Mouse (Mus musculus) embryonic facial prominence, embryonic 15.5 days (tissue): Measurements from ENCODE around the gene Hira. TPM values are rescaled to one million over a fixed set of nuclear protein-coding genes. Genes with fewer than 3 reads are reported as not detected.
"Not testable (repeated sequence)": the region's sequence is repeated elsewhere in the genome, so short reads cannot be mapped to it uniquely, and the experiment has no call there.

ENCODE experiments used
- ATAC-seq: fragments of 200-750 bp; cut with Nextera tagmentation; 2 replicates; pipeline ENCODE4 v1.8.0; 2017; ENCODE audit warnings: low read depth, moderate TSS enrichment; ENCODE audit not compliant: insufficient number of reproducible peaks, low FRiP score, low TSS enrichment
- H3K27ac ChIP-seq: fragments of 300-500 bp; sonication (generic); replicated peaks from 2 replicates; pipeline ENCODE4 v1.5.1; 2015; ENCODE audit warnings: mild to moderate bottlenecking, inconsistent platforms
- H3K27me3 ChIP-seq: fragments of 300-500 bp; sonication (generic); 2 replicates; pipeline ENCODE4 v1.6.1; 2015; ENCODE audit warnings: inconsistent platforms
- H3K36me3 ChIP-seq: fragments of 300-500 bp; sonication (generic); 2 replicates; pipeline ENCODE4 v1.6.1; 2015; ENCODE audit warnings: mild to moderate bottlenecking, inconsistent platforms
- H3K4me1 ChIP-seq: fragments of 300-500 bp; sonication (generic); 2 replicates; pipeline ENCODE4 v1.6.1; 2015; ENCODE audit warnings: inconsistent platforms
- H3K4me2 ChIP-seq: fragments of 300-500 bp; sonication (generic); replicated peaks from 2 replicates; pipeline ENCODE4 v1.6.1; 2015; ENCODE audit warnings: mild to moderate bottlenecking, inconsistent platforms
- H3K4me3 ChIP-seq: fragments of 300-500 bp; sonication (generic); replicated peaks from 2 replicates; pipeline ENCODE4 v1.5.1; 2015; ENCODE audit warnings: mild to moderate bottlenecking, inconsistent platforms
- H3K9ac ChIP-seq: fragments of 300-500 bp; sonication (generic); 2 replicates; pipeline ENCODE4 v1.6.1; 2015; ENCODE audit warnings: inconsistent platforms
- H3K9me3 ChIP-seq: fragments of 300-500 bp; sonication (generic); replicated peaks from 2 replicates; pipeline ENCODE4 v1.6.1; 2016; ENCODE audit warnings: inconsistent platforms
- WGBS: fragments of 180-500 bp; shearing (Covaris S2); methylation state at CpG from one replicate; pipeline ENCODE4 v1.1.7; 2015; 5-methylcytosine and 5-hydroxymethylcytosine counted together
- polyA plus RNA-seq: library from polyadenylated mRNA; unstranded; fragments of >200 nt; fragmentation: Nextera tagmentation; extraction: Ambion mirVana; gene quantifications from 2 replicates; pipeline ENCODE4 v1.2.1, GENCODE M21; 2015

Hira gene
- 12.4 and 12.6 TPM in 2 replicates for polyA plus RNA-seq

DNA sequence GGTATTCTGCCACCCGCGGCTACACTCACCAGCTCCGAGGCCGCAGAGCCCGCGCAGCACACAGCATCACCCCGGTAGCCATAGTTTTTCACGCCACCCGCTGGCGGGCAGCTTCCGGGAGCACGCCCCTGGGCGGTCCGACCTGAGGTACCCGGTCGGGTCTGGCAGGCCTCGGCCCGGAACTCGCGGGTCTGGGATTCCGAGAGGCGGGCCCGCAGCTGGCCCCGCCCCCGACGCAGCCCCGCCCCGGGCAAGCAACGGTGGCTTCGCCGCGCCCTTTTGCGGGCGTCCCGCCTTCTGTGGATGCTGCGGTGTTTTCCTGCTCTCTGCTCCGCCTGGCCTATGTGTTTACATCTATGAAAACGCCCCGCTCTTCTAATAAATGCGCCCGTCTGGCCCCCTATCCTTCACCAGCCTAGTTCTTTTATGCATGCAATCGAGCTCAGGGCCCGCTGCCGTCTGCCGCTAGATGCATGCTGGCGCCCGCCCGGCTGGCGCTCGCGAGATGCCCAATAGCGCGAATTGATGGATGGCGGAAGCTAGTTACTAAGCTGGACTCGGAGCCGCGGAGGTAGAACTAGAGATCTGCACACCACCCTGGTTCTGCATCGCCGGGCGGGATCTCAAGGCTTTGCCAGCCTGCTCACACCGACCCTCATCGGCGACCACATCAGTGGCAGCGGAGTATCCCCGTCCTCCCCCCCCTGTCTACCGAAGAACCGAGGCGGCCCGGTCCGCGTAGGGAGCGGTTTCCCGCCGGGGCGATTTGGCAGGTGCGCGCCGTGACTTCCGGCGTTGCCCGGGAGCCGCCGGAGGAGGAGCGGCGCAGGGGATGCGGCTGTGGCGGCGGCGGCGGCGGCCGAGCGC lies at the start of gene Hira, which contains the start of gene Mrpl40:
Hira (plus strand) TSS at position 596 of the 867 bp plus-strand sequence.
Mrpl40 (minus strand) TSS at position 421 of the 867 bp plus-strand sequence.
- Histone ChIP-seq H3K27me3 (no peaks in the 10 kb centered on the region), H3K4me1 (peaks cover 15% of the 10 kb centered on the region), H3K9ac (peak within 1 kb of the TSS; percentile 85), H3K36me3 (peaks cover 26% of the 10 kb centered on the region), H3K27ac (peak within 1 kb of the TSS; percentile 97), H3K4me2 (peak within 1 kb of the TSS; percentile 83), H3K9me3 (no peaks in the 10 kb centered on the region), H3K4me3 (peak within 1 kb of the TSS; percentile 98)
- peak; percentile 95 for ATAC-seq
- WGBS = under 1% methylated on average over 89 of the region's 93 CpGs

DNA sequence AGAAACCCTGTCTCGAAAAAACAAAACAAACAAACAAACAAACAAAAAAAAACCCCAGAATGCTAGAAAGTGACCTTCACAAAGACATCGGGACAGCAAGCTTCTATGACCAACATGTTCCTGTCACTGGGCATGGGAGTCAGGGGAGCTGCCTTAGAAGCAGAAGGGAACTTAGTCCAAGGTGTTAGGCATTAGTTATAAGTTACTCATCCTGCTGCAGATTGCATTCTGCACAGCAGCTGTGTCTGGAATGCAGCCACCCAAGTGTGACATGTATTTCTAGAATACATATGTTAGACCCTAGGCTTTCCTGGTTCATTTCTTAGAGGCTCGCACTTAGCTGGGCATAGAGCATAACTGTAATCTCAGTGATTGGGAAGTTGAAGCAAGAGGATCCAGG lies 48.2 kb upstream of the Hira start:
- H3K27me3 ChIP-seq = no peaks in the 10 kb centered on the region
- ATAC-seq = no peak
- H3K4me1 ChIP-seq = no peaks in the 10 kb centered on the region
- no peak overlapping the region for H3K27ac ChIP-seq
- H3K4me3 ChIP-seq = no peak overlapping the region
- H3K36me3 ChIP-seq = peaks cover 90% of the 10 kb centered on the region
- H3K4me2 ChIP-seq = no peak overlapping the region
- no peaks in the 10 kb centered on the region for H3K9me3 ChIP-seq
- H3K9ac ChIP-seq = no peak overlapping the region
- WGBS = 89% methylated on average over 3 of the region's 3 CpGs

DNA sequence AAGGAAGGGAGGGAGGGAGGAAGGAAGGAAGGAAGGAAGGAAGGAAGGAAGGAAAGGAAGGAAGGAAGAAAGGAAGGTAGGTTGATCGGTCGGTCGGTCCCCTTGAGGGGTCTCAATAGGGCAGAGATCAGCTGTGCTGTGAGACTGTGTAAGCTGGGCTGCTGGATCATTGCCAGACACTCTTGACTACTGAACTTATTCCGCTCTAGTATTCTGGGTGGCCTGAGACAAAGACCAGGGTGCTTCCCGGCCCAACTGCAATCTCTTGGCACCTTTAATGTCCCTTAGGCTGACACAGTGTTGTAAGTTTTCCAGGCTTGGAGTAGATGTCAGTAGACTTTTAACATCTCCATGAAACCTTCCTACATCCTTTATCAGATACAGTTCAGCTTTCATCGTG lies 47.7 kb upstream of the Hira start:
- H3K9me3 ChIP-seq = no peaks in the 10 kb centered on the region
- no peak overlapping the region for H3K4me3 ChIP-seq
- H3K4me1 ChIP-seq = no peaks in the 10 kb centered on the region
- 89% methylated on average over 6 of the region's 6 CpGs for WGBS
- no peak for ATAC-seq
- no peak overlapping the region for H3K9ac ChIP-seq
- H3K4me2 ChIP-seq = no peak overlapping the region
- peaks cover 92% of the 10 kb centered on the region for H3K36me3 ChIP-seq
- H3K27ac ChIP-seq = no peak overlapping the region
- no peaks in the 10 kb centered on the region for H3K27me3 ChIP-seq

DNA sequence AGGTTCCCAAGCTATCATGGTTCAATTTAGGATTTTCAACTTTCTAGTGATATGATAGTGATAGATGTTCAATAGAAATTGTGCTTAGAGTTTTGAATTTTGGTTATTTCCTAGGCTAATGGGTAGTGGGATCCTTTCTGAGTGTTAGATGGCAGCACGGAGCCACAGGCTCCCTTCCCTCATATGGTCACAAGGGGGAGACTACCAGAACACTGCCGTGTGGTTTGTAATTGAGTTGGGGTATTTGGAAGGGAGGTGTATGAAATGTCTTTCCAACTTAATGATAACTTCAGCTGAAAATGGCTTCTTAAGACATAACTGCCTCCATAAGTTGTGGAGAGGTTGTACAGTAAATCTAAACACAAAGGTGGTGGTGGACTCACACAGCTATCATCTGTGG lies 43.4 kb upstream of the Hira start:
- no peak overlapping the region for H3K4me3 ChIP-seq
- no peak overlapping the region for H3K27ac ChIP-seq
- H3K9me3 ChIP-seq = no peaks in the 10 kb centered on the region
- 68% methylated on average over 2 of the region's 2 CpGs for WGBS
- no peak overlapping the region for H3K4me2 ChIP-seq
- H3K27me3 ChIP-seq = no peaks in the 10 kb centered on the region
- no peak for ATAC-seq
- peaks cover 63% of the 10 kb centered on the region for H3K36me3 ChIP-seq
- H3K9ac ChIP-seq = no peak overlapping the region
- 0 out of 2 replicates have a peak, but pooled peaks cover 4% of the 10 kb centered on the region for H3K4me1 ChIP-seq

DNA sequence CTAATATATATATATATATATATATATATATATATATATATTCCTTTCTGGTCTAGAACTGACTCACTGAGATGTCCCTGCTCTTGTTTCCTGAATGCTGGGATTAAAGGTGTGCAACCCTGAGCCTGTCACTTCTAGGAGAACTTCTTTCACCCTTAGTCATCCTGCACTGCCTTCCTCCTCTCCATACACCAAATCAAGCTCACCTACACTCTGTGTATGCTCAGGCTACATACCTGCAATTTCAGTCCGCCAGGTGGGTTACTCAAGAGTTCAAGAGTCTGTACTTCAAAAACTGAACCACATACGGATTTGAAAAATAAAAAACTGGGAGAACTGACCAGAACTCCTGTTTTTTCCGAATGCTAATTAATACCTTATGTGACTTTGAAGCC lies 40.8 kb upstream of the Hira start:
- peak overlapping the region; percentile 53 for H3K4me2 ChIP-seq
- no peak for ATAC-seq
- no peak overlapping the region for H3K9ac ChIP-seq
- no peaks in the 10 kb centered on the region for H3K9me3 ChIP-seq
- peak overlapping the region; percentile 44; the same call in 1 of the 2 replicates for H3K27ac ChIP-seq
- H3K4me1 ChIP-seq = 0 out of 2 replicates have a peak, but pooled peaks cover 4% of the 10 kb centered on the region
- WGBS = 22% methylated on average over 3 of the region's 3 CpGs
- peak overlapping the region; percentile 95 for H3K4me3 ChIP-seq
- peaks cover 48% of the 10 kb centered on the region for H3K36me3 ChIP-seq
- no peaks in the 10 kb centered on the region for H3K27me3 ChIP-seq

DNA sequence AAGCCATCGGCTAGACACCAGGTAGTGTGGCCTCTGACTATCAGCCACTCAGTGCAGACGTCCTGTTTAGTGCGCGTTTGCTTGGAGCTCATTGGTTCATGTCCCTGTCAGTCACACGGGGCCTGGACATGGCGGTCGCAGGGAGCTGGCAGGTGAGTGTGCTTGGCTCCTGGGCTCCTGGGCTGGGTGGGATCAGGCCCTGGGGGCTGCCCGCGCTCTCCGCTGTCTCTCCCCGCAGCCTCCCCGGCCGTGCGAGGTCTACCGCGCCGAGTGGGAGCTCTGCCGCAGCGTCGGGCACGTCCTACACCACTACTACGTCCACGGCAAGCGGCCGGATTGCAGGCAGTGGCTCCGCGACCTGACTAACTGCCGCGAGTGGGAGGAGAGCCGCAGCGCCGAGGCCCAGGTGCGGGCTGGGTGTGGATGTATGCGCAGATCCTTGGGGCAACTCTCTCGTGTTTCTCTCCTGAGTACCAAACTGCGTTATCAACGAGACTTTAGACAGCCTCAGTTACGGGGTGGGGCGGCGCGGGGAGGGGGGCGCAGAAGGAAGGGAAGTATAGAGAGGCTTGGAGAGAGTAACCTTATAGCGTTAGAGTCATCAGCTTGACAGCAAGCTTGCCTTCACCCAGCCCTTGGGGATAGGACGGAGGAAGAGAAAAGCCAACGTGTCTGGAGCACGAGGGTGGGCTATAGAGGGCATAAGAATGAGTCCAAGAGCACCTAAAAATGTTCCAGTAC lies 40.2 kb upstream of the Hira start, which contains the start of the genes 2510002D24Rik and Gm28539:
2510002D24Rik (plus strand) TSS at position 111 of the 741 bp plus-strand sequence.
Gm28539 (plus strand) TSS at position 117 of the 741 bp plus-strand sequence.
- peaks cover 43% of the 10 kb centered on the region for H3K36me3 ChIP-seq
- peak within 1 kb of the TSS; percentile 95 for H3K4me3 ChIP-seq
- WGBS = under 1% methylated on average over 46 of the region's 46 CpGs
- 0 out of 2 replicates have a peak, but pooled peaks cover 4% of the 10 kb centered on the region for H3K4me1 ChIP-seq
- peak within 1 kb of the TSS; percentile 53 for H3K4me2 ChIP-seq
- H3K9ac ChIP-seq = peak within 1 kb of the TSS; percentile 78
- H3K9me3 ChIP-seq = no peaks in the 10 kb centered on the region
- H3K27ac ChIP-seq = peak within 1 kb of the TSS; percentile 75
- no peaks in the 10 kb centered on the region for H3K27me3 ChIP-seq
- ATAC-seq = peak; percentile 95

DNA sequence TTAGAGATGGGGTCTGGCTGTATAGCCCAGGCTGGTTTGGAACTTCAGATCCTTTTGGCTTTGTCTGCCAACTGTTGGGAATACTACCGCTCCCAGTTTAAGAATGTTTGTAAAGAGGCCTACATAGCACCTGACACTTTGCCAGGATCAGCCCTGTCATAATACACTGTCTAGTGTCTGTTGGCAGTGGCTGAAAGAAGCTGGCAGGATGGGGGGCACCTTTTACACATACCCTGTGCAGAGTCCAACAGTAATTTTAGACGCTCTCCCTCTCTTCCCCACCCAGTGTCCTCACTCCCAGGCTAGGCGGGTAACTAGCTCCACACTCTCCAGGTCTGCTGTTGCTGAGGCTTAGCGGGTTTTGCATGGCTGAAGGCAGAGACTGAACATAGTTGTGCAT lies 38.5 kb upstream of the Hira start:
- peaks cover 31% of the 10 kb centered on the region for H3K36me3 ChIP-seq
- ATAC-seq = no peak
- H3K9ac ChIP-seq = no peak overlapping the region
- no peak overlapping the region for H3K4me2 ChIP-seq
- no peaks in the 10 kb centered on the region for H3K27me3 ChIP-seq
- no peak overlapping the region for H3K4me3 ChIP-seq
- H3K9me3 ChIP-seq = no peaks in the 10 kb centered on the region
- 0 out of 2 replicates have a peak, but pooled peaks cover 4% of the 10 kb centered on the region for H3K4me1 ChIP-seq
- no peak overlapping the region for H3K27ac ChIP-seq
- 95% methylated on average over 4 of the region's 4 CpGs for WGBS

DNA sequence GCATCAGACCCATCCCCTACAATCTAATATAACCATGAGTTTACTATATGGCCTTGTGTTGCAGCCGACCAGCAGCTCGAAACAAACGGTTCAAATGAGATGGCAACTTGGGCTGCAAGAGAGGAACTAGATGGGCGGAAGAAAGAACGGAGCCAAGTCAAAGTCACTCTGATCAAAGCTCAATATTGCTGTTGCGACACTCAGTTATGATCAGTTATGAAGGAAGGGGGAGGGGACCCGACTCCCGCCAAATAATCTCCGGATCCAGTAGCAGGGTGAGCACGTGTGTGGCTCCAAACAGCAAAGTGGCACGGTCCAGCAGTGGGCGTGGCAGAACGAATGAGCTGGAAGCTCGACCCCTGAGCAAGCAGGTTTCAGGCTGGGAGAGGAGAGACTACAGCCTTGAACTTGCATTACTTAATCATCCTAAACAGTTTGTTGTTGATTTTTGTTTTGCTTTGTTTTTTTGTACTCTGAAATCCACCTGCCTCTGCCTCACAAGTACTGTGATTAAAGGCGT lies 30.5 kb upstream of the Hira start:
- no peak overlapping the region for H3K27ac ChIP-seq
- WGBS = 89% methylated on average over 15 of the region's 15 CpGs

DNA sequence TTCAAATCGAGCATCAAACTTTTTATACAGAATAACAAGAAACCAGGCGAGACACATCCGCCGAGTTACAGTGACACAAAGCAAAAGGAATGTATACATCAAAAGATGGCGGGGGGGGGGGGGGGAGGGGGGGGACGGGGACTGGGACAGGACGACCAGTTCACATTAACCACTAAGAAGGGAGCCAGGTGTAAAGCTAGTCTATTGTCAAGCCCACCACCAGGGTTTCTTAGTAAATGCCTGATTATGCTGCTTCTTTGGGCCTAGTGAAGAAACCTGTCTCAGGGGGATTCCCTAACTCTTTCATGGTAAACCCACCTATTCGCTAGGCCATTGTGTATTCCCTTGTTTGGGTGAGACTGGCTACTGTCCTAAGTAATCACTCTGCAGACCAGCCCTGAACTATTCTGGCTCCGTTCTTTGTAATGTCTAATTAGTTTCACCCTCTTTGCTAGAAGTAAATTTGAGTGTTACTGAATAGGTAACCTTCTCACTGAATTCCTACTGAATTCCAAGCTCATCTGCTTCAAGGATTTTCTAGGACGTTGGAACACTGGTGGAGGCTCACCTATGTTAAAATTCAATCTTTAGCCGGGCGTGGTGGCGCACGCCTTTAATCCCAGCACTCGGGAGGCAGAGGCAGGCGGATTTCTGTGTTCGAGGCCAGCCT lies 27.2 kb upstream of the Hira start:
- H3K27ac ChIP-seq, ATAC-seq, H3K9ac ChIP-seq, H3K9me3 ChIP-seq, H3K36me3 ChIP-seq, H3K4me2 ChIP-seq, H3K27me3 ChIP-seq, H3K4me3 ChIP-seq, H3K4me1 ChIP-seq: not testable (repeated sequence)
- WGBS = 87% methylated on average over 16 of the region's 17 CpGs

More for the DNA sequence above, 30.5 kb upstream of the Hira start:
- Histone ChIP-seq H3K4me2 (no peak overlapping the region), H3K36me3 (no peaks in the 10 kb centered on the region), H3K9me3 (no peaks in the 10 kb centered on the region), H3K27me3 (no peaks in the 10 kb centered on the region), H3K4me1 (no peaks in the 10 kb centered on the region), H3K9ac (no peak overlapping the region), H3K4me3 (no peak overlapping the region)
- no peak for ATAC-seq

DNA sequence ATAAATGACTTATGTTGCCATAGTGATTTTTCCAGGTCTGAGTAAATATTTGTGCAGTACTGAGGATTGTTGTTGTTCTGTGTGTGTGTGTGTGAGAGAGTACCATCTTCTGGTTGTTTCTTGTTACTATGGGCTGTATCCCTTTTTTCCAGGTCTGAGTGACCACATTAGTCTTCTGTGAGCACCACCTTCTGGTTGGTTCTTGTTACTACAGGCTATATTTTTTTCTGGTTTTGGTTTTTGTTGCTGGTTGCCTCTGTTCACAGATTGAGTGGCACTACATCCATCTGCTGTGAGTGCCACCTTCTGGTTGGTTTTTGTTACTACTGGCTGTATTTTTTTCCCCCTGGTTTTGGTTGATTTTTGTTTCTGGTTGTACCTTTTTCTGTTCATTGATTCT lies 18.3 kb upstream of the Hira start:
- no peak overlapping the region for H3K9ac ChIP-seq
- H3K4me1 ChIP-seq = no peaks in the 10 kb centered on the region
- H3K4me3 ChIP-seq = no peak overlapping the region
- no peak overlapping the region for H3K27ac ChIP-seq
- no peaks in the 10 kb centered on the region for H3K36me3 ChIP-seq
- no peaks in the 10 kb centered on the region for H3K9me3 ChIP-seq
- no peaks in the 10 kb centered on the region for H3K27me3 ChIP-seq
- ATAC-seq = no peak
- no peak overlapping the region for H3K4me2 ChIP-seq
